Mouse (Mus musculus) heart, postnatal 0 days (tissue): ENCODE measurements around the gene Olfr649. TPM values are rescaled to one million over a fixed set of nuclear protein-coding genes. Genes with fewer than 3 reads are reported as not detected.
A peak's percentile ranks its signal among the peaks of the same experiment; 100 is the strongest.

Experiments
- ATAC-seq: fragments of 200-750 bp; cut with Nextera tagmentation; 2 replicates; pipeline ENCODE4 v1.8.0; 2017; ENCODE audit warnings: low read depth, moderate number of reproducible peaks, moderate library complexity; ENCODE audit not compliant: insufficient read depth
- DNase-seq: peaks from one replicate; pipeline ENCODE4 v3.0.0-alpha.2; 2016; ENCODE audit warnings: low spot score
- H3K27ac ChIP-seq: fragments of 300-500 bp; sonication (generic); 2 replicates; pipeline ENCODE4 v1.5.1; 2014; ENCODE audit warnings: low read depth, mild to moderate bottlenecking
- H3K27me3 ChIP-seq: fragments of 300-500 bp; sonication (generic); 2 replicates; pipeline ENCODE4 v1.6.1; 2014; ENCODE audit warnings: low read length, mixed read lengths; ENCODE audit not compliant: control insufficient read depth, insufficient read depth
- H3K36me3 ChIP-seq: fragments of 300-500 bp; sonication (generic); replicated peaks from 2 replicates; pipeline ENCODE4 v1.6.1; 2014; ENCODE audit warnings: low read length, mixed read lengths; ENCODE audit not compliant: control insufficient read depth, insufficient read depth
- H3K4me1 ChIP-seq: fragments of 300-500 bp; sonication (generic); 2 replicates; pipeline ENCODE4 v1.6.1; 2014; ENCODE audit warnings: antibody characterized with exemption; ENCODE audit not compliant: control insufficient read depth, insufficient read depth
- H3K4me2 ChIP-seq: fragments of 300-500 bp; sonication (generic); 2 replicates; pipeline ENCODE4 v1.6.1; 2014; ENCODE audit warnings: low read depth, mild to moderate bottlenecking, low read length, moderate library complexity
- H3K4me3 ChIP-seq: fragments of 300-500 bp; sonication (generic); 2 replicates; pipeline ENCODE4 v1.5.1; 2014; ENCODE audit warnings: low read depth, low read length
- H3K9ac ChIP-seq: fragments of 300-500 bp; sonication (generic); replicated peaks from 2 replicates; pipeline ENCODE4 v1.6.1; 2014; ENCODE audit warnings: low read depth, low read length, mixed read lengths
- H3K9me3 ChIP-seq: fragments of 300-500 bp; sonication (generic); replicated peaks from 2 replicates; pipeline ENCODE4 v1.6.1; 2016; ENCODE audit warnings: low read length; ENCODE audit not compliant: control insufficient read depth
- CTCF ChIP-seq: IDR thresholded peaks from 2 replicates; pipeline ENCODE4 v1.5.1; 2016; ENCODE audit warnings: antibody characterized with exemption, control low read depth, low read depth
- EP300 ChIP-seq: IDR thresholded peaks from 2 replicates; pipeline ENCODE4 v1.6.1; 2016; ENCODE audit warnings: antibody characterized with exemption, low read depth
- WGBS: fragments of 180-500 bp; shearing (Covaris S2); extraction: QIAGEN DNeasy Blood & Tissue Kit; methylation state at CpG from one replicate; pipeline ENCODE4 v1.1.7; 2014; 5-methylcytosine and 5-hydroxymethylcytosine counted together
- polyA plus RNA-seq: library from polyadenylated mRNA; unstranded; fragments of >200 nt; fragmentation: Nextera tagmentation; extraction: Ambion mirVana; gene quantifications from 2 replicates; pipeline ENCODE4 v1.2.1, GENCODE M21; 2015
- total RNA-seq: library from RNA; depleted of rRNA; stranded (reverse); fragments of >200 nt; gene quantifications from 2 replicates; pipeline ENCODE4 v1.2.3, GENCODE M21; 2014; ENCODE audit warnings: low replicate concordance

Gene Olfr649
- total and polyA plus RNA-seq, 2 experiments from 2014 or later = not detected

DNA sequence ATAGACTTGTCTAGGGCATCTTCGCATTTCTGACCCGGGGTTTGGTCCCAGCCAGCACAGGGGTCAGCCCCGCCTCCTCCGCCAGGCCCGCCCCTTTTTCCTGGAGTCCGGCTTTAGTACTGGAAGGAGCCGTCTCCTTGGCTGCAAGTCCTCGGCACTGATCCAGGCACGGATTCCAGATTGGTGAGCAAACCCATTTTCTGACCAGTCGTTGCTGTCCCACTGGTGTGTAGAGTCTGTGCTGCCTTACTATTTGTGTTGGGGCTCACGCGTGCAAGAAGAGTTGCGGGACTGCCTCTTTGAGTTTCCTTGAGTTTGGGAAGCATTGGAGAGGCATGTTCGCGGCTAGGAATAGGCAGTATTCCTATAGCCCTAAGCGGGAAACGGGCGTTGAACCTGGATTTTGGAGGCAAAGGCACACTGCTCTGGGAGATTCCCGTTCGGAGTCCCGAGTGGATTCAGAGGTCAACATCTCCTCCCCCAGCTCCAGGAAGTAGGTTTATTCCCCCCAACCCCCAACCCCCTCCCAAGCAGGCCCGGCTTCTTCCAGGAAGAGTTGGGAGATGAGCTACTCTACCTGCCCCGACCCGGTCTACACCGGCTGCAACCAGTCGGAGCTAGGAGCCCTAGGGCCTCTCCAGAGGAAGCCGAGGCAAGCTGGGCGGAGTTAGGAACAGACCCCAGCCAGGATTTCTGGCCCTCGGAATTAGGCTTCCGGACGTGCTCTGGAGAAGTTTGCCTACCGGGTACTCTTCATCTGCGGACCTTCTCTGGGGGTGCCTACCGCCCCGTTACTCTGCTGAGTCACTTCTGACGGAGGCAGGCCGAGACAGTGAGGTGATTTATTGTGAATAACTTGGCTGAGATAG is 23.1 kb upstream of the Olfr649 start, which contains the start of gene Trim6:
Gene Trim6 (plus strand): TSS at position 93 of the 869 bp plus-strand sequence.
- 2% methylated on average over 37 of the region's 37 CpGs for WGBS
- H3K27me3 ChIP-seq = no peaks in the 10 kb centered on the region
- ATAC-seq (peak; percentile 89), DNase-seq (peak; percentile 59)
- H3K36me3 ChIP-seq = no peaks in the 10 kb centered on the region
- peak within 1 kb of the TSS; percentile 53 for H3K4me3 ChIP-seq
- peaks cover 5% of the 10 kb centered on the region; the same call in 1 of the 2 replicates for H3K4me1 ChIP-seq
- peak within 1 kb of the TSS; percentile 73 for H3K4me2 ChIP-seq
- H3K9me3 ChIP-seq = no peaks in the 10 kb centered on the region
- H3K9ac ChIP-seq = peak within 1 kb of the TSS; percentile 59
- TF ChIP-seq EP300 (no peak), CTCF (no peak)
- peak within 1 kb of the TSS; percentile 49 for H3K27ac ChIP-seq

DNA sequence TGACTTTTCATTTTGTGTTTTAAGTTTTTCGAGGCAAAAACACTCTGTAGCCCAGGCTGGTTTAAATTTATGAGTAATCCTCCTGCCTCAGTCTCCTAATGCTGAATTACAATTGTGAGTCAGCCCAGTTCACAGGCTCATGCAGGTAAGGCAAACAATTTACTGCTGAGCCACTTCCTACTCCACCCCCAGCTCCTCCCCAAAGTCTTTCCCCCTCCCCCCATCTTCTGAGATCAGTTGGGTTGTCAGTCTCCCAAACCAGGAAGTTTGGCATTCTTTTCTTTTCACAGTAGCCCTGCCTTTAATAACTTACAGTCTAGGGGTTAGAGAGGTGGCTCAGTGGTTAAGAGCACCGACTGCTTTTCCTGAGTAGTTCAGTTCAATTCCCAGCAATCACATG is 22.1 kb upstream of the Olfr649 start:
- H3K4me1 ChIP-seq = peaks cover 5% of the 10 kb centered on the region; the same call in 1 of the 2 replicates
- H3K27ac ChIP-seq = no peak overlapping the region
- no peak overlapping the region for H3K4me3 ChIP-seq
- no peak overlapping the region for H3K9ac ChIP-seq
- 60% methylated on average over 2 of the region's 2 CpGs for WGBS
- H3K36me3 ChIP-seq = no peaks in the 10 kb centered on the region
- no peaks in the 10 kb centered on the region for H3K9me3 ChIP-seq
- H3K4me2 ChIP-seq = no peak overlapping the region
- TF ChIP-seq EP300 (no peak), CTCF (no peak)
- DNase-seq = no peak
- ATAC-seq = no peak
- H3K27me3 ChIP-seq = no peaks in the 10 kb centered on the region

DNA sequence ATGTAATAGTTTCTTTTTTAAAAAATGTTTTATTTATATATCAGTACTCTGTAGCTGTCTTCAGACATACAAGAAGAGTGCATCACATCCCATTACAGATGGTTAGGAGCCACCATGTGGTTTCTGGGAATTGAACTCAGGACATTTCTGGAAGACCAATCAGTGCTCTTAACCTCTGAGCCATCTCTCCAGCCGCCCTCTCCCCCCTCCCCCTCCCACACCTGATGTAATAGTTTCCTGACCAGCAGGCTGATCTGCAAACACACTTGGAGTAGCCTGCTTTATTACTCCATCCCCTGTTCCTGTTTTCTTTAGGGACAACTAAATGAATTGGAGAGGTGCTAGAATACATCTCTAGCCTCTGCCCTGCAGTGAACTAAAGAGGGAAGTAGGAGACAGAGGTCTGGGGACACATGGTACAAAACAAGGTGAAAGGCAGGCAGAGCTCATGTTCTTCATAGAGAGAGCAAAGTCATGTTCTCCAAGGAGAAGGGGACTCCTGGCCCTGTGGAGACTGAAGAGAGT is 20.3 kb upstream of the Olfr649 start:
- H3K9me3 ChIP-seq = no peaks in the 10 kb centered on the region
- no peak for TF ChIP-seq EP300
- no peaks in the 10 kb centered on the region for H3K27me3 ChIP-seq
- no peak for ATAC-seq
- H3K27ac ChIP-seq = no peak overlapping the region
- DNase-seq = no peak
- H3K36me3 ChIP-seq = no peaks in the 10 kb centered on the region
- no peak overlapping the region for H3K4me2 ChIP-seq
- no peak overlapping the region for H3K4me3 ChIP-seq
- H3K4me1 ChIP-seq = peaks cover 5% of the 10 kb centered on the region; the same call in 1 of the 2 replicates
- WGBS = 23% methylated on average over 1 of the region's 1 CpGs
- H3K9ac ChIP-seq = no peak overlapping the region

DNA sequence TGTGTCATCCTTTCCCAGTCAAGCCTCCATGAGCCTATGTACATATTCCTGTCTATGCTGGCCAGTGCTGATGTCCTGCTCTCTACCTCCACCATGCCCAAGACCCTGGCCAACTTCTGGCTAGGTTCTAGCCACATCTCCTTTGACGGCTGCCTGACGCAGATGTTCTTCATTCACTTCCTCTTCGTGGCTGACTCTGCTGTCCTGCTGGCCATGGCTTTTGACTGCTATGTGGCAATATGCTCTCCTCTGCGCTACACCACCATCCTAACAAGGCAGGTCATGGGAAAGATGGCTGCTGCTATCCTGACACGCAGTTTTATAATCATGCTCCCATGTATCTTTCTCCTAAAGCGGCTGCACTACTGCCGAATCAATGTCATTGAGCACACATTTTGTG is 10.4 kb upstream of the Olfr649 start:
- Histone ChIP-seq H3K27ac (no peak overlapping the region), H3K27me3 (no peaks in the 10 kb centered on the region), H3K4me1 (no peaks in the 10 kb centered on the region), H3K9ac (no peak overlapping the region), H3K9me3 (no peaks in the 10 kb centered on the region), H3K4me2 (no peak overlapping the region), H3K4me3 (no peak overlapping the region), H3K36me3 (no peaks in the 10 kb centered on the region)
- no peak for ATAC-seq
- no peak for TF ChIP-seq EP300
- no peak for TF ChIP-seq CTCF
- no peak for DNase-seq
- 83% methylated on average over 7 of the region's 7 CpGs for WGBS

DNA sequence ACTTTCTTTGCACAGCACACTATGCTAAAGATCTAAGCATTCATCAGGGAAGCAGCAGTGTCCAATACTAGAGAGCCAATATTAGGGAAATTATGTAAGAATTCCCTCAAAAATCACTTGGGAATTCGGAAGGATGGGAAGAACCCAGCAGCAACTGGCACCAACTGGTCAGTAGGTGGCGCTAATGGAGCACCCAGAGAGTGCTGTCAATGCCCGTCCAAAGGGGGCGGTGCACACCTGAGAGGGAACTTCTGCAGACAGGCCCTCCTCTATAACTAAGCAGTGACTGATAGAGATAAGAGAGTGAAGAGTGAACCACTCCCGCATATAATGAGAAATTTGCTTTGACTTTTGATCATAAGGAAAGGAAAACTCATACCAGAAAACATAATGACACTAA is 4.0 kb upstream of the Olfr649 start:
- no peak overlapping the region for H3K4me3 ChIP-seq
- no peak overlapping the region for H3K27ac ChIP-seq
- WGBS = 4% methylated on average over 5 of the region's 5 CpGs
- H3K27me3 ChIP-seq = no peaks in the 10 kb centered on the region
- DNase-seq (peak; percentile 53), ATAC-seq (peak; percentile 67; the same call in 1 of the 2 replicates)
- no peak overlapping the region for H3K4me2 ChIP-seq
- H3K9ac ChIP-seq = no peak overlapping the region
- no peaks in the 10 kb centered on the region for H3K36me3 ChIP-seq
- H3K4me1 ChIP-seq = no peaks in the 10 kb centered on the region
- H3K9me3 ChIP-seq = no peaks in the 10 kb centered on the region
- TF ChIP-seq CTCF (peak; percentile 96), EP300 (no peak)
